Mouse (Mus musculus): ENCODE results near the gene Gorasp2.

DNA sequence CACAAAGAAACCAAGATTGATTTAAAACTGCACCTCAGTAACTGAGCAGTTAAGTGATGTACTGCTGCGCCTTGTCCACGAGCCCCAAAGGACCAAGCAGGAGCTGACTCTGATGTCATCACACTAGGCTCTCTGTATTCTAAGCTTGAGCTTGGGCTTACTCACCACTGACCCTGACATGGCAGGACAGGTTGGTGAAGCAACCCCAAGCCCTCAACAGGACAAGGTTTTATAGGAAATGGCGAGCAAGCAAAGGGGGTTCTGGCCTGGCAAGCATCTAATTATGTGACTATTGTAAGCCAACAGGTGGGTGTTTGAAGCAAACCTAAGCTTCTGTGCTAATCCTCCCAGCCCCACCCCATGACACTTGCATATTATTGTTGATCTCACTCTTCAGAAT lies 39.5 kb downstream of the Gorasp2 start:
- TF ChIP-seq E2F4 (IDR thresholded peaks at IDR 0.05; ENCODE audit: insufficient read depth): no peak
- TF ChIP-seq MAX (IDR thresholded peaks at IDR 0.05; ENCODE audit: low read depth): no peak
- TF ChIP-seq POLR2A (IDR thresholded peaks at IDR 0.05; ENCODE audit: insufficient read length, low read depth): no peak
- TF ChIP-seq CEBPB (IDR thresholded peaks at IDR 0.05; ENCODE audit: insufficient read depth, poor library complexity, severe bottlenecking): no peak

All from myocyte (in vitro differentiated cells).